Mouse (Mus musculus): Measurements from ENCODE around the gene Lmod2. TPM values are rescaled to one million over a fixed set of nuclear protein-coding genes. Genes with fewer than 3 reads are reported as not detected.

Gene Lmod2
- total RNA-seq, 2 experiments from 2014 or later, result 0.38 TPM; not detected in 1

DNA sequence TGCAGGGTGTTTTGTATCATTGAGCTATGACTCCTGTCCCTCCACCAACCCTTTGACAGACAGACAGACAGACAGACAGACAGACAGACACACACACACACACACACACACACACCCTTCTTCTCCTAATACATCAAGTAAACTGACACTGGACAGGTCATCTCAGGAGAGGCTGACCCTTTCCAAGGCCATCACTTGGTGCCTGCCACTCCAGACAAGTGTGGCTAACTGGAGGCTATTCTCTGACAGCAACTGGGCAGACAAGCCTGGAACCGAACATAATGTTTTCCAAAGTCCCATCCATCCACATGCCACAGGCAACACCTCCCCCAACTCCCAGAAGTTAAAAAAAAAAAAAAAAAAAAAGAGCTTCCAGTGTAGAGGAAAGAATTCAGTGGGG lies 4.1 kb downstream of the Lmod2 start:
- DNase-seq (ENCODE audit: low spot score in 2 of 2), result no peak

DNA sequence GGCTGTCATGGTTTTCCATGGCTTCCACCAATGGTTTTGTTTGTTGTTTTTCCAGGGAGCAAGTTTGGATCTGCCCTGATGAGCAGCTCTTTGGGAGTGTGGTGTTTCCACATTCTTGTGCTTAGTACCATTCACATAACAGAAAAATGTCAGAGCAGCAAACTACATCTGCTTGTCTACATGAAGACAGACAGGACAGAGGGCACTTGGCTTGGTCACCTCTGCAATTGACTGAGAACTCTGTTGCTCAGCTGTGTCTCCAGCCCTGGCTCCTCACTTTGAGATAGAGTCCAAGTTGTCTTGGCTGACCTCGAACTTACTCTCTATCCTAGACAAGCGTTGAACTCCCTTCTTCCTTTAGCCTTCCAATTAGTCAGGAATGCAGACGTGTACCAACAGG lies 4.8 kb downstream of the Lmod2 start:
- DNase-seq (ENCODE audit: low spot score in 2 of 2), result no peak

DNA sequence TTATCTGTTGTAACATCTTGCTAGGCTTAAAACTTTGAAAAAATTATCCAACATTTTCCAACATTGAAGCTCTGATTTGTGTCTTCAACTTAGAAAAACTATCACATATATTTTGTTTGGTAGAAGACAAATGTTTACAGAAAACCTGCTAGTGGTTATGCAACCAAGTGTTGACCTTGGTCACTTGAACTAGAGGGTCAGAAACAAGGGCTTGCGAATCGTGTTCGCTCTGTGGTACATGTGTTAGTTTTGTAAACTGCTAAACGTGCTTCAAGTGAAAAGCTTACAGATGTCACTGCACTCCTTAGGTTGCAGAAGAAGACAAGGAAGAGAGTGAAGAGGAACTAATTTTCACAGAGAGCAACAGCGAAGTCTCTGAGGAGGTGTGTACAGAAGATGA lies 5.4 kb downstream of the Lmod2 start:
- no peak for DNase-seq (ENCODE audit: low spot score in 2 of 2)

- no peak for DNase-seq (ENCODE audit: low spot score in 2 of 2)
These were observed 6.7 kb downstream of the Lmod2 start for GRCm38 (mm10) chr6:24604289-24604688.

DNA sequence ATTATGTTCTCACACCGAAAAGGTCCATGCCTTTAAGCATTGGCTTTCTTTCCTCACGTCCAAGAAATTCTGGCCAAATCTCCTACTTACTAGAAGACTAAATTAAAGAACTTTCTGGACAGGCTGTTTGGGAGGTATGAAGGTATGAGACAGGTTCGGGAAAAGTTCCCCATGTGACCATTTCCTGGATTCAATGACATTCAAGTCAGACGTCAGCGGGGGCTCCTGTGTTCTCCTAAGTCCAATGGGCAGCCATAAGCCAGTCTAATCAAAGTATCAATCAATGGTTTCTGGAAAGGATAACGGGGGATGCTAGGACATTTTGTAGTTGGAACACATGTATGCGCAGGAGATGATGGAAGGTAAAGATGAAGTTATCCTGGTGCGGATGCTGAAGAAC lies 8.1 kb downstream of the Lmod2 start:
- no peak for DNase-seq (ENCODE audit: low spot score in 2 of 2)

GRCm38 (mm10) chr6:24606512-24606911 lies 8.9 kb downstream of the Lmod2 start:
- DNase-seq (ENCODE audit: low spot score in 2 of 2), result no peak

DNA sequence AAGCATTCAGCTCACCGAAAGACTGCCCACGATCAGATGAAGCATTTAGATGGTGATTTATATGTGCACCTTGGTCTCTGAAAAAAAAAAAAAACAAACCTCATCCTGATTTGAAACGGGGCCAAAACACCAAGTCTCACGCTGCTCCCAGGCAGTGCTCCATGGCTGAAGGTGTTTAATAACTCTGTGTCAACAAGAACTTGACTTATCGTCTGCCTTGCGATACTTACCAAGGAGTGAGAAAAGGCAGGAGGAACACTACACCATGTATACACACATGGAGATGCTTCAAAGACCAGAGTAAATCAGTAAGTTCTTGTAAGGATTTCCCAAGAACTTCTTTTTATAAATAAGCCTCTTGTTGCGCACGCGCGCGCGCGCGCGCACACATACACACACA lies 10.0 kb downstream of the Lmod2 start:
- DNase-seq (ENCODE audit: low spot score in 2 of 2), result no peak

DNA sequence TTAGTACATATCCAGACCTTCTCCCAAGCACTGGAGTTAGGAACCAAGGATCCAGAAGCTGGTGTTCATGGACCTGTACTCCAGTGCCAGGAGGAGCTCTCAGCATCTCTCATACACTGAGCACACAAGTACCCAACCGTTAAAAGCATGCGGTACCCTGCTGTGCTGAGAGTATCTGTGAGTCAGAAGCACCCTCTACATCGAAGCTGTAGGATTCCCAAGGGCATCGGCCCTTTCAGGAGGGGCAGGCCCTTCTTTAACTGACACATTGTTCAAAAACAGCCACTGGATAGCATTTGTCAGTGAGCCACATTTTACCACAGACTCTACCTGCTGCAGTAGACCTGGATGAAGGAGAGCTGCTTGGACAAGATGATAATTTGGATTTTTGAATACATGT lies 10.6 kb downstream of the Lmod2 start:
- DNase-seq (ENCODE audit: low spot score in 2 of 2), result no peak

DNA sequence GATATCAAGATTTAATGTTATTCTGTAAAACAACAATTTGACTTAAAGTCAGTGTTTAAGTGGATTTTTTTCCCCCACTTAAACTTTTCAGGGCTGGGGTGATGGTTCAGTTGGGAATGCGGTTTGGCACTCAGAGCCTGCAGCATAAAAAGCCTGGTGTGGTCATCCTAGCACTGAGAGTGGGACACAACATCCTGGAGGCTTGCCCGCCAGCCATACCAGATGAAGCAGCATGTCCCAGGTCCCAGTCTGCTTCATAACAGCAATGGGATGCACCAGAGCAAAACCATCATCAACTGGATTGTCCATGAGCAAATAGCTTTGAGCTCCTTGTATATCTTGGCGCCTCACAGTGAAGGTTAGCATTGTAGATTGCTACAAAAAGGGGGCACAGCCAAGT lies 11.1 kb downstream of the Lmod2 start:
- DNase-seq (ENCODE audit: low spot score in 2 of 2), result no peak

GRCm38 (mm10) chr6:24609531-24609930 lies 12.0 kb downstream of the Lmod2 start:
- no peak for DNase-seq (ENCODE audit: low spot score in 2 of 2)

DNA sequence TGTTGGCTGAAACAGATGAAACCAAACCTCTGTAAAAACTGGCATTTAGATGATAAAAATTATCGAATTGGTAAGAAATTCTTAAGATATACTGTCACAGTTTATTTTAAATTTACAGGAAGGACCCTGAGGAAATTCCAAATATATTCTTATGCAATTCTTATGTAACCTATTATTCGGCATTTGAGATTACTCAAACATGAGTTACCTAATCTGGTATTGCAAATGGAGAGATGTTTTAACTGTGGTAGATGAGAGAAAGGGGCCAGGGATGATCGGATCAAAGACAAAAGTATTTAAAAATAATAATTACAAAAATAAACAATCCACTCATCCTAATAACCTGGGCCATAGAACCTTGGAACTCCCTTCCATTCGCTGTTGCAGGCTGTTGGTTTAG lies 12.8 kb downstream of the Lmod2 start:
- DNase-seq (ENCODE audit: low spot score in 2 of 2), result no peak

- DNase-seq (ENCODE audit: low spot score in 2 of 2), result no peak
These were observed 14.7 kb downstream of the Lmod2 start for GRCm38 (mm10) chr6:24612074-24612755.

GRCm38 (mm10) chr6:24613346-24613745 lies 15.8 kb downstream of the Lmod2 start:
- DNase-seq (ENCODE audit: low spot score in 2 of 2), result no peak

- no peak for DNase-seq (ENCODE audit: low spot score in 2 of 2)
These were observed 16.4 kb downstream of the Lmod2 start for GRCm38 (mm10) chr6:24613918-24614317.

GRCm38 (mm10) chr6:24616746-24617145 lies 19.2 kb downstream of the Lmod2 start:
- no peak for DNase-seq (ENCODE audit: low spot score in 2 of 2)

DNA sequence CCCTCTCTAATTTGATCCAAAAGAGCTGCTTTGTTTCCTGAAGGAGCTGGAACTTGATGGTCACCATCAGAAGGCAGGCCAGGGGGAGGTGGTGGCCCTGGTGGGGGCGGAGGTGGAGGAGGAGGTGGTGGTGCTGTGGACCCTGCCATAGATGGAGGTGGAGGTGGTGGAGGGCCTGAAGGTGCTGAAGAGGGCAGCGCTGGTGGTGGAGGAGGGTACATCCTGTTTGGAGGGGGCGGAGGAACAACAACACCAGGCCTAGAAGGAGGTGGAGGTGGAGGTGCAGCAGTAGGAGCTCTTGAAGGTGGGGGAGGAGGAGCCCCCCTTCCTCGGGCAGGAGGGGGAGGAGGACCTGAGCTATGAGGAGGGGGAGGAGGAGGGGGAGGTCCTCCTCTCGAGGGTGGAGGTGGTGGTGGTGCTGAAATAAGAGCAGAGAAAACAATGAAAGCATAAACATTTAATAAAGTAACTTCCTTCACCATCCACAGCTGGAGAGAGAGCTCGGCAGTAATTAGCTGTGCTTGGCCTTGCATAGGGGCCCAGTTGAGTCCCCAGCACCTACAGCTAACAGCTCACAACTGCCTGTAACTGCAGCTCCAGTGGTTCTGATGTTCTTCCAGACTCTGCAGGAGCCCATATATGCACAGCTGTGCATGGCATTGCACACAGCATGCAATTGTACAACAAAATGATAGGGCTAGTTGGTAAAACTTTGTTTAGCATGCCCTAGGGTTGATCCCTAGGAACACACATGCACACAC lies 21.9 kb downstream of the Lmod2 start:
- DNase-seq (ENCODE audit: low spot score in 2 of 2), result no peak

- DNase-seq (ENCODE audit: low spot score in 2 of 2), result no peak
These were observed 23.4 kb downstream of the Lmod2 start for GRCm38 (mm10) chr6:24620936-24621335.

- no peak for DNase-seq (ENCODE audit: low spot score in 2 of 2)
These were observed 24.5 kb downstream of the Lmod2 start for GRCm38 (mm10) chr6:24622098-24622497.

- DNase-seq (ENCODE audit: low spot score in 2 of 2), result peak in 1 of 2 experiments; percentile 48
These were observed 30.0 kb downstream of the Lmod2 start for GRCm38 (mm10) chr6:24627586-24628030.

- DNase-seq (ENCODE audit: low spot score in 2 of 2), result no peak
These were observed 30.9 kb downstream of the Lmod2 start for GRCm38 (mm10) chr6:24628499-24628898.

DNA sequence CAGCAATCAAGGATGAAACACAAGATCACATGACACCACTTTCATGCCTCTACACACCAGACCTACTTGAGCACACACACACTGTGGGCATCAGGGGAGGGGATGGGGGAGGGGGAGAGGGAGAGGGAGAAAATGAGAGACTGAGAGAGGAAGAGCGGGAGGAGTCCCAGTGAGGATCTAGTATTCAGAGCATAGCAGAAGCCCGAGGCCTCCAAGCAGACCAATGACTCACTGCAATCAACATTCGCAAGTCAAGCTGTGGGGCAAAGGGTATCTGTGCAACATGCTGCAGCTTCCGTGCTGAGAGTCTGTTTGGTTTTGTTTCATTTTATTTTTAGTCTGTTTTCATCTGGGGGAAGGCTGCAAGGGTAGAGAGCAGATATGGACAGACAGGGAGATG lies 34.5 kb downstream of the Lmod2 start:
- no peak for DNase-seq (ENCODE audit: low spot score in 2 of 2)

- no peak for DNase-seq (ENCODE audit: low spot score in 2 of 2)
These were observed 36.5 kb downstream of the Lmod2 start for GRCm38 (mm10) chr6:24634065-24634464.

GRCm38 (mm10) chr6:24635814-24636213 lies 38.3 kb downstream of the Lmod2 start:
- no peak for DNase-seq (ENCODE audit: low spot score in 2 of 2)

Measured in adrenal gland, adult 18-20 months (tissue).